Mouse (Mus musculus) liver, embryonic 14.5 days (tissue): ENCODE measurements around the gene Htr2b. TPM values are rescaled to one million over a fixed set of nuclear protein-coding genes. Genes with fewer than 3 reads are reported as not detected.

Experiments
- ATAC-seq: fragments of 200-750 bp; cut with Nextera tagmentation; 2 replicates; pipeline ENCODE4 v1.8.0; 2017; ENCODE audit warnings: moderate number of reproducible peaks, mild to moderate bottlenecking, moderate library complexity; ENCODE audit not compliant: insufficient read depth
- DNase-seq, 3 experiments: peaks; one replicate each; pipeline ENCODE4 v3.0.0-alpha.2; 2012 to 2013; ENCODE audit warnings: low read depth in 3 of 3, low spot score in 3 of 3
- H3K27ac ChIP-seq: fragments of 300-500 bp; sonication (generic); 2 replicates; pipeline ENCODE4 v1.5.1; 2014; ENCODE audit warnings: moderate library complexity, mild to moderate bottlenecking, control low read depth, inconsistent platforms
- H3K27me3 ChIP-seq: fragments of 300-500 bp; sonication (generic); 2 replicates; pipeline ENCODE4 v1.6.1; 2014; ENCODE audit warnings: mild to moderate bottlenecking, low read length, moderate library complexity; ENCODE audit not compliant: control insufficient read depth, insufficient read depth
- H3K36me3 ChIP-seq: fragments of 300-500 bp; sonication (generic); replicated peaks from 2 replicates; pipeline ENCODE4 v1.6.1; 2014; ENCODE audit warnings: low read depth; ENCODE audit not compliant: control insufficient read depth, insufficient read depth
- H3K4me1 ChIP-seq, 2 experiments: fragments of 200-500 bp in 1 of 2; fragments of 300-500 bp in 1 of 2; sonication (generic) in 1 of 2; replicated peaks; 2 replicates each; pipeline ENCODE4 v1.6.1; 2012 to 2014; ENCODE audit warnings: antibody characterized with exemption in 1 of 2, inconsistent platforms in 1 of 2, low read length in 1 of 2; ENCODE audit not compliant: control insufficient read depth in 2 of 2, insufficient read depth in 2 of 2
- H3K4me2 ChIP-seq: fragments of 300-500 bp; sonication (generic); 2 replicates; pipeline ENCODE4 v1.6.1; 2014; ENCODE audit warnings: low read depth, mild to moderate bottlenecking, control low read depth, moderate library complexity
- H3K4me3 ChIP-seq, 2 experiments: fragments of 200-500 bp in 1 of 2; fragments of 300-500 bp in 1 of 2; sonication (generic) in 1 of 2; 2 replicates each; pipeline ENCODE4 v1.5.1; 2012 to 2014; ENCODE audit warnings: low read depth in 2 of 2, low read length in 2 of 2, mild to moderate bottlenecking in 2 of 2, control low read depth in 1 of 2, inconsistent platforms in 1 of 2, moderate library complexity in 1 of 2; ENCODE audit not compliant: insufficient read depth in 1 of 2
- H3K9ac ChIP-seq: fragments of 300-500 bp; sonication (generic); replicated peaks from 2 replicates; pipeline ENCODE4 v1.6.1; 2014; ENCODE audit warnings: mild to moderate bottlenecking, control low read depth, moderate library complexity
- H3K9me3 ChIP-seq: fragments of 300-500 bp; sonication (generic); 2 replicates; pipeline ENCODE4 v1.6.1; 2016; ENCODE audit warnings: low read length, mixed read lengths; ENCODE audit not compliant: control insufficient read depth
- CTCF ChIP-seq: IDR thresholded peaks from 2 replicates; pipeline ENCODE4 v1.5.1; 2016; ENCODE audit warnings: antibody characterized with exemption, low read depth, control low read depth
- EP300 ChIP-seq: IDR thresholded peaks from 2 replicates; pipeline ENCODE4 v1.6.1; 2016; ENCODE audit warnings: antibody characterized with exemption, low read depth
- WGBS: fragments of 180-500 bp; shearing (Covaris S2); extraction: QIAGEN DNeasy Blood & Tissue Kit; methylation state at CpG from one replicate; pipeline ENCODE4 v1.1.7; 2014; ENCODE audit not compliant: insufficient replicate concordance; 5-methylcytosine and 5-hydroxymethylcytosine counted together
- polyA plus RNA-seq, 2 experiments: library from polyadenylated mRNA; depleted of rRNA in 1 of 2; stranded (reverse) in 1 of 2; unstranded in 1 of 2; fragments of >200 nt; fragmentation: Nextera tagmentation in 1 of 2; extraction: Ambion mirVana in 1 of 2; gene quantifications; 2 replicates each; pipeline versions ENCODE4 v1.2.1 to v1.2.3; 2012 to 2014

The Htr2b gene
- polyA plus RNA-seq, 2 experiments, result not detected

DNA sequence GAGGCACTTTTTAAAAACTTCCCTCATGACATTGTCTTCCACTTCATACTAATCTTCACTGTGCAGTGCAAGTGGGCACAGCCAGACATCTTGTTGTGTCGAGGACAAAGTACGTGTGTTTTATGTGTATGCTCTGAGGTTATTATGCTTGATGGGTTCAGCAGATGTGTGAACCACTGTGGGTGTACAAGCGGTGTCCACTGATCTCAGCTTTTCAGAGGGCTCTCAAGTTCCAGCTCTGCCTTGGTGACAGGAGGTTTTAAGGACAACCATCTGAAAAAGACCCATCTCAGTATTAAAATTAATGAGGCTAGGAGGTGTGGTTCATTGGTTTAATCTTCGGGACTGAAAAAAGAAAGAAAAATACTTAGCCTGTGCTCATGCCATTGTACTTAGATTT, 7.8 kb upstream of the Htr2b start:
- Histone ChIP-seq H3K4me2 (no peak overlapping the region), H3K9me3 (no peaks in the 10 kb centered on the region), H3K27ac (no peak overlapping the region), H3K9ac (no peak overlapping the region), H3K36me3 (peaks cover 42% of the 10 kb centered on the region), H3K27me3 (no peaks in the 10 kb centered on the region), H3K4me3 (no peak overlapping the region), H3K4me1 (no peaks in the 10 kb centered on the region)
- 81% methylated on average over 4 of the region's 4 CpGs for WGBS
- ATAC-seq, result no peak
- DNase-seq, result no peak
- TF ChIP-seq CTCF, result no peak
- no peak for TF ChIP-seq EP300

DNA sequence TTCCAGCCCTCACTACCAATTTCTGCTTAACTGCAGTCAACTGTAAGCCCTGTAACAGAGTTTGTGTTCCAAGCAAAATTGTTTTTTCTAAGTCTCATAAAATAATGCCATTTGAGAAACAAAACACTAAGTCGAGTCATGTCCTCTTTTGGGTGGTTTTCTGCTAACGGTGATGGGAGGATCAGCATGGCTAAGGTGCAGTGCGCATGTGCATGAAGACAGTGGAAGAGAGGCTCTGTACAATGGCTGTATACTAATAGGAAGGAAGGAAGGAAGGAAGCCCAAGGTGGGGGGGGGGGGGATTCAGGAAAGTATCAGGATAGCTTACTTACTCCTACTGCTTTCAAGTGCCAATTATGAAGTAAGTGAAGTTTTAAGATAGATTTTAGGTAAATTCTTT, 2.4 kb upstream of the Htr2b start:
- 65% methylated on average over 3 of the region's 3 CpGs for WGBS
- H3K27me3 ChIP-seq, result no peaks in the 10 kb centered on the region
- H3K9me3 ChIP-seq, result no peaks in the 10 kb centered on the region
- no peak overlapping the region for H3K27ac ChIP-seq
- no peak overlapping the region for H3K4me2 ChIP-seq
- ATAC-seq (no peak), DNase-seq (no peak)
- no peak overlapping the region for H3K9ac ChIP-seq
- peaks cover 23% of the 10 kb centered on the region for H3K36me3 ChIP-seq
- H3K4me1 ChIP-seq, result no peaks in the 10 kb centered on the region
- no peak for TF ChIP-seq CTCF
- TF ChIP-seq EP300, result no peak
- no peak overlapping the region for H3K4me3 ChIP-seq

DNA sequence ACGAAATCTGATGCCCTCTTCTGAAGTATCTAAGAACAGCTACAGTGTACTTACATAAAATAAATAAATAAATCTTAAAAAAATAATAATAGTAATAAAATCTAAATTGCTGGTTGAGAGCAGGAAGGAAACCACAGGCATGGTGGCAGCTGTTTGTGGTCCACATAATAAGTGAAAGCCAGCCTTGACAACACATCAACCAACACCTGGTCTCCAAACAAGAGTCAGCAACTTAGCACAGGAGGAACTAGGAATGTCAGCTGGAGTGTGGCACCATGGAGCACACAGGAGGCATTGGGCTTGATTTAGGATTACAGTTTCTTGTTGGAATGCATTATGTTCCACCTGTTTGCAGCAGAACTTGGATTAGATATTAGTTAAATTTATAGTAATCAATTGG, 6.7 kb downstream of the Htr2b start:
- H3K36me3 ChIP-seq, result peaks cover 6% of the 10 kb centered on the region
- no peak overlapping the region for H3K4me2 ChIP-seq
- no peaks in the 10 kb centered on the region for H3K9me3 ChIP-seq
- H3K9ac ChIP-seq, result no peak overlapping the region
- WGBS, result 86% methylated on average over 1 of the region's 1 CpGs
- H3K4me3 ChIP-seq, result no peak overlapping the region
- no peaks in the 10 kb centered on the region for H3K4me1 ChIP-seq
- DNase-seq, result no peak
- H3K27ac ChIP-seq, result no peak overlapping the region
- TF ChIP-seq EP300 (no peak), CTCF (no peak)
- no peaks in the 10 kb centered on the region for H3K27me3 ChIP-seq
- ATAC-seq, result no peak

DNA sequence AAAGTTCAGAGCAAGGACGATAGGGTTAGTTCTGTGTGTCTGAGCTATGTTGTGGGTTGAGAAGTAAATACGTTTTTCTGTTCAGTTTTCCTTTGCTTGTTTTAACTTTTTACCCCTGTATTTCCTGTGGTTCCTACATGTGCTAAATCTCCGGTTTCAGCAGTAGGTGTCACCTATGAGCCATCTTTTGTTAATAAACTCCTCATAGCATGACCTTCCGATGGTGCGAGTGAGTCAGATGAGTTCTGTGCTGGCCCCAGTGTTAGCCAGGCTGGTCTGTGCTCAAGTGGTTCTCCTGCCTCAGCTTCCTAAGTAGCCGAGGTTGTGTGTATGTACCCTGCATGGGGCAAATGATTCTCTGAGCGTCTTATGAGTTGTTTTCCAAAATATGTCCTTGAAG, 17.4 kb downstream of the Htr2b start:
- Histone ChIP-seq H3K4me2 (no peak overlapping the region), H3K4me1 (no peaks in the 10 kb centered on the region), H3K9me3 (no peaks in the 10 kb centered on the region), H3K4me3 (no peak overlapping the region), H3K27me3 (no peaks in the 10 kb centered on the region), H3K9ac (no peak overlapping the region), H3K36me3 (peaks cover 56% of the 10 kb centered on the region), H3K27ac (no peak overlapping the region)
- no peak for DNase-seq
- no peak for ATAC-seq
- 78% methylated on average over 7 of the region's 7 CpGs for WGBS
- TF ChIP-seq EP300 (no peak), CTCF (no peak)

DNA sequence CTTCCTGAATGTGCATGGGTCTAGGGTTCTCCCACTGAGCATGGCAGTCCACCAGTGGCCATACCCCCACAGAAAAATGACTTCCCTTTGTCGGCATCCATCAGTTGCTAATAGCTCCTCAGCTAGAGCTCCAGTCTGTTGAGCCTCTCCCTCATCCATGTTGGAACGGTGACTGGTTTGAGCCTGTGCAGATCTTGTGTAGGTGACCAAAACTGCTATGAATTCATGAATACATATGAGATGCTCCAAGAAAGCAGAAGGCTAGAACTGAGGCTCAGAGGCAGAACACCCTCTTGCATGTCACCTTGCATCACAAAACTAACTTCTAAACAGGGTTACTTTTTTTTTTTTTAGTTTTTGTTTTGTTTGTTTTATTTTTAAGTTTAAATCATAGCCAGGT, 35.2 kb downstream of the Htr2b start:
- Histone ChIP-seq H3K27me3 (no peaks in the 10 kb centered on the region), H3K36me3 (peaks cover 68% of the 10 kb centered on the region)
- whole genome bisulfite sequencing, result 95% methylated on average over 2 of the region's 2 CpGs

More for the DNA sequence above, 35.2 kb downstream of the Htr2b start:
- Histone ChIP-seq H3K9ac (no peak overlapping the region), H3K9me3 (no peaks in the 10 kb centered on the region), H3K4me3 (no peak overlapping the region), H3K27ac (no peak overlapping the region), H3K4me2 (no peak overlapping the region), H3K4me1 (no peaks in the 10 kb centered on the region)
- TF ChIP-seq CTCF (no peak), EP300 (no peak)
- no peak for DNase-seq
- ATAC-seq, result no peak
